Mouse (Mus musculus): Measurements from ENCODE around the gene Olfr418. TPM values are rescaled to one million over a fixed set of nuclear protein-coding genes. Genes with fewer than 3 reads are reported as not detected.

Olfr418 gene
- not detected in 2 replicates for polyA plus RNA-seq (2015; fragmentation: Nextera tagmentation; extraction: Ambion mirVana)

DNA sequence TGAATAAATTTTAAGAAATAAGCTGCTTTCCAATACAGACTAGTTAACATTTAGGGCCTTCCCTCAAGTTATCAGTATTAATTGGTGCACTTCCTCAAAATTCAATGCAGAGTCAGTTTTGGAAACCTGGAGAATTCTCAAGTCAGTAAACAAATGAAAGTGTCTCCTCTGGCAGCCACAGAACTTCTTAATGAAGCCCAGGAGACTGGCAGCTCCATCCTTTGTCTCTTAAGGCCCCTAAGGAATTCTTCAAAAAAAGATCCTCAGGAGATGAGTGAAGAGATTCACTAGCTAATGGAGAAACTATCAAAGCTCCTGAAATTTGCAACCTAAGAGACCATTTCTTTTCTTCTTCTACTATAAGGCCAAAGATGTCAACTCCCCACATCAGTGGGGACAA, at the start of gene Olfr418:
Olfr418 (plus strand) TSS at position 301 of the 400 bp plus-strand sequence.

DNA sequence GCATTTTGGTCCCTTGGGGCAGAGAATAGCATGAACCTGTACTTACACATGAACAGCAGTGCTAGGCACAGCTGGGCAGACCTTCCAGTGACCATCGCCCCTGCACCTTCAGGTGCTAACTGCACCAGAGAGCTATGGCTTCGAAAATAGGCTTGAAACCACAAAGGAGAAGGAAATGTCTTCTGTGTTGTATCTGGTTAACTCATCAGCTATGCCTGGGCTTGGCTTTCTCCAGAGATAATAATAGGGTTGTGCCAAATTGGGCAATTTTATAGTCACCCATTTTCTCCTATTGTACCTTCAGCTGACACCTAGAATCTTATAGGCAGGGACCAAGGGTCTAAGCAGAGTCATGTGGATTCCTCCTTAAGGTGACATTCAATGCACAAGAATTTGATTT, 38.7 kb upstream of the Olfr418 start, which contains the start of gene Fcer1a:
Fcer1a (minus strand) TSS at position 134 of the 400 bp plus-strand sequence.

DNA sequence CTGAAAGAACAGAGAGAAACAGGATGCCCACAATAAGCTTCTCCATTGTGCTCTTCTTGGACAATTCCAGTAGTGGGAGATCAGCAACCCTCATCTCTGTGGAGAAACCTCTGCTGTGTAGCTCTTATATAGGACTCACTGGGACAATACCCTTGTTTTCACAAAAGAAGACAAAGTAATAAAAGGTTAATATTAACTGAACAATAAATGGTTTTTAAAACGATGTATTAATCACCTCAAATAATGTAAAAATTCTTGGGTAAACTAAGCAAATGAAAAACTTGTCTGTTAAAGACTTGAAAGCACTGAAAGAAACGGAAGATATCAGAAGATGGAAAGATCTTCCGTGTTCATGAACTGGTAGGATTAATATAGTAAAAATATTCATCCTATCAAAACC, 11.9 kb downstream of the Olfr418 start, which contains the start of gene Mptx2:
Mptx2 (minus strand) TSS at position 101 of the 400 bp plus-strand sequence.

Other genes with a start within 250 kb of the Olfr418 start
- not detected in 2 replicates for gene Olfr1408, start 128.6 kb upstream of the Olfr418 start, polyA plus RNA-seq (2015; fragmentation: Nextera tagmentation; extraction: Ambion mirVana)
- gene Olfr1406, start 75.4 kb upstream of the Olfr418 start, polyA plus RNA-seq (2015; fragmentation: Nextera tagmentation; extraction: Ambion mirVana) = not detected in 2 replicates
- not detected in 2 replicates for gene Olfr218, start 68.2 kb upstream of the Olfr418 start, polyA plus RNA-seq (2015; fragmentation: Nextera tagmentation; extraction: Ambion mirVana)
- not detected in 2 replicates for gene Olfr1404, start 53.6 kb upstream of the Olfr418 start, polyA plus RNA-seq (2015; fragmentation: Nextera tagmentation; extraction: Ambion mirVana)
- gene Fcer1a, start 38.8 kb upstream of the Olfr418 start, polyA plus RNA-seq (2015; fragmentation: Nextera tagmentation; extraction: Ambion mirVana) = 1.5 and 2.1 TPM in 2 replicates
- gene Mptx2, start 11.8 kb downstream of the Olfr418 start, polyA plus RNA-seq (2015; fragmentation: Nextera tagmentation; extraction: Ambion mirVana) = not detected in 2 replicates
- gene Ackr1, start 67.7 kb downstream of the Olfr418 start, polyA plus RNA-seq (2015; fragmentation: Nextera tagmentation; extraction: Ambion mirVana) = 1.7 and 2.2 TPM in 2 replicates
- gene Aim2, start 84.9 kb downstream of the Olfr418 start, polyA plus RNA-seq (2015; fragmentation: Nextera tagmentation; extraction: Ambion mirVana) = 5.7 and 9.5 TPM in 2 replicates
- 2.0 and 3.2 TPM in 2 replicates for gene Cadm3, start 101.7 kb downstream of the Olfr418 start, polyA plus RNA-seq (2015; fragmentation: Nextera tagmentation; extraction: Ambion mirVana)
- gene Ifi206, start 225.0 kb downstream of the Olfr418 start, polyA plus RNA-seq (2015; fragmentation: Nextera tagmentation; extraction: Ambion mirVana) = 0.14 and 0.17 TPM in 2 replicates